Mouse (Mus musculus) cerebellum, postnatal 14 days (tissue): ENCODE measurements at regions not wholly inside any gene's neighbourhood (a gene's known extent, or its start where the extent isn't known, plus 50 kb on each side); places are given as distances from the start of the nearest gene placed in this dataset.
"Not testable (repeated sequence)": the region's sequence is repeated elsewhere in the genome, so short reads cannot be mapped to it uniquely, and the experiment has no call there.

Experiments used
- DNase-seq, 2 experiments: peaks; one replicate each; pipeline ENCODE4 v3.0.0; 2021; ENCODE audit warnings: mixed read lengths in 2 of 2

- no peak for DNase-seq
These were observed 140.2 kb downstream of the Jrkl start for GRCm38 (mm10) chr9:13105426-13105825.

- DNase-seq, result no peak
These were observed 162.0 kb downstream of the Jrkl start for GRCm38 (mm10) chr9:13083669-13084068.

GRCm38 (mm10) chr9:13049079-13049478 is 196.6 kb downstream of the Jrkl start:
- no peak for DNase-seq

GRCm38 (mm10) chr9:13019025-13019424 is 226.6 kb downstream of the Jrkl start:
- DNase-seq, result no peak

GRCm38 (mm10) chr9:12983209-12983608 is 262.4 kb downstream of the Jrkl start:
- not testable (repeated sequence) for DNase-seq

- no peak for DNase-seq
These were observed 272.6 kb downstream of the Jrkl start for GRCm38 (mm10) chr9:12973022-12973421.

GRCm38 (mm10) chr9:12960337-12960736 is 285.3 kb downstream of the Jrkl start:
- no peak for DNase-seq

- DNase-seq, result no peak
These were observed 299.5 kb downstream of the Jrkl start for GRCm38 (mm10) chr9:12946088-12946487.

GRCm38 (mm10) chr9:12945476-12945875 is 300.2 kb downstream of the Jrkl start:
- DNase-seq, result no peak

- DNase-seq, result no peak
These were observed 300.6 kb downstream of the Jrkl start for GRCm38 (mm10) chr9:12945037-12945436.

- no peak for DNase-seq
These were observed 310.6 kb downstream of the Jrkl start for GRCm38 (mm10) chr9:12935016-12935415.

- DNase-seq, result no peak
These were observed 320.0 kb downstream of the Jrkl start for GRCm38 (mm10) chr9:12925549-12926186.

- no peak for DNase-seq
These were observed 344.9 kb downstream of the Jrkl start for GRCm38 (mm10) chr9:12900726-12901125.

- DNase-seq, result no peak
These were observed 365.7 kb downstream of the Jrkl start for GRCm38 (mm10) chr9:12879753-12880490.

GRCm38 (mm10) chr9:12876496-12876895 is 369.1 kb downstream of the Jrkl start:
- DNase-seq, result no peak

- DNase-seq, result peak; percentile 46 to 52
These were observed 374.7 kb downstream of the Jrkl start for GRCm38 (mm10) chr9:12870941-12871340.
